Mouse (Mus musculus) lung, postnatal 0 days (tissue): ENCODE results near the gene Tmem171. TPM values are rescaled to one million over a fixed set of nuclear protein-coding genes. Genes with fewer than 3 reads are reported as not detected.

Source experiments
- ATAC-seq: fragments of 200-750 bp; cut with Nextera tagmentation; 2 replicates; pipeline ENCODE4 v1.8.0; 2017; ENCODE audit warnings: moderate library complexity
- DNase-seq: peaks from one replicate; pipeline ENCODE4 v3.0.0-alpha.2; 2016; ENCODE audit warnings: low spot score
- H3K27ac ChIP-seq: fragments of 300-500 bp; sonication (generic); 2 replicates; pipeline ENCODE4 v1.5.1; 2014; ENCODE audit warnings: antibody characterized with exemption, mild to moderate bottlenecking, low read length, mixed read lengths
- H3K27me3 ChIP-seq: fragments of 300-500 bp; sonication (generic); replicated peaks from 2 replicates; pipeline ENCODE4 v1.6.1; 2014; ENCODE audit warnings: low read length, mixed read lengths; ENCODE audit not compliant: insufficient read depth
- H3K36me3 ChIP-seq: fragments of 300-500 bp; sonication (generic); 2 replicates; pipeline ENCODE4 v1.6.1; 2014; ENCODE audit warnings: low read length, mixed read lengths; ENCODE audit not compliant: insufficient read depth
- H3K4me1 ChIP-seq: fragments of 300-500 bp; sonication (generic); 2 replicates; pipeline ENCODE4 v1.6.1; 2014; ENCODE audit warnings: antibody characterized with exemption, low read depth, low read length, mixed read lengths; ENCODE audit not compliant: insufficient read depth
- H3K4me2 ChIP-seq: fragments of 300-500 bp; sonication (generic); replicated peaks from 2 replicates; pipeline ENCODE4 v1.6.1; 2014; ENCODE audit warnings: low read depth, mild to moderate bottlenecking, low read length, moderate library complexity, mixed read lengths
- H3K4me3 ChIP-seq: fragments of 300-500 bp; sonication (generic); 2 replicates; pipeline ENCODE4 v1.5.1; 2014; ENCODE audit warnings: low read depth, low read length
- H3K9ac ChIP-seq: fragments of 300-500 bp; sonication (generic); replicated peaks from 2 replicates; pipeline ENCODE4 v1.6.1; 2014; ENCODE audit warnings: low read depth, mild to moderate bottlenecking
- H3K9me3 ChIP-seq: fragments of 300-500 bp; sonication (generic); 2 replicates; pipeline ENCODE4 v1.6.1; 2016; ENCODE audit warnings: low read length, mixed read lengths
- CTCF ChIP-seq: IDR thresholded peaks from 2 replicates; pipeline ENCODE4 v1.5.1; 2016; ENCODE audit warnings: antibody characterized with exemption, mild to moderate bottlenecking
- EP300 ChIP-seq: IDR thresholded peaks from 2 replicates; pipeline ENCODE4 v1.6.1; 2016; ENCODE audit warnings: antibody characterized with exemption, mild to moderate bottlenecking, control low read depth
- WGBS: fragments of 180-500 bp; shearing (Covaris S2); extraction: QIAGEN DNeasy Blood & Tissue Kit; methylation state at CpG from one replicate; pipeline ENCODE4 v1.1.7; 2014; 5-methylcytosine and 5-hydroxymethylcytosine counted together
- polyA plus RNA-seq: library from polyadenylated mRNA; unstranded; fragments of >200 nt; fragmentation: Nextera tagmentation; extraction: Ambion mirVana; gene quantifications from 2 replicates; pipeline ENCODE4 v1.2.1, GENCODE M21; 2015

The Tmem171 gene
- polyA plus RNA-seq, 1 experiment from 2014 or later, result 22.1 TPM

DNA sequence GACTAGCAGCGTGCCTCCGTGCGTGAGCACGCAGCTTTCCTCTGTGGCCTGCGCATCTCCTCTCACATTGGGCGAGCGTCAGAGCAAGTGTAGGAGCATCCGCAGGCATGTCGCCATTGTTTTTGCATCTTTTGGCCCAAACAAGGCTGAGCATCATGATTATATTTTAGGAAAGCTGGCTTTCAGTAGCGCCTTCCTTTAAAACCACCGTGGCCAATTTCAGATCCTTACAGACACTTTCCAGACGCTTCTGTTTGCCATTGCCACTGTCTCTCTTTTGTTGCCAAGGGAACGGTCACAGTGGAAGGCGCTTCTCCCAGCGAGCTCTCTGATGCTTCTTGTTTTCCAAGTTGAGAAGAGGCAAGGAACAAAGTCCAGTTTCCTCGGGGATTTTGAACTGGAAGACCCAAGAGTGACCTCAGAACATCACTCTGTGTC is 38.6 kb downstream of the Tmem171 start:
- no peaks in the 10 kb centered on the region for H3K9me3 ChIP-seq
- H3K4me2 ChIP-seq, result no peak overlapping the region
- WGBS, result 81% methylated on average over 16 of the region's 16 CpGs
- H3K27ac ChIP-seq, result no peak overlapping the region
- no peak for ATAC-seq
- no peak for DNase-seq
- H3K4me1 ChIP-seq, result peaks cover 7% of the 10 kb centered on the region; the same call in 1 of the 2 replicates
- no peaks in the 10 kb centered on the region for H3K36me3 ChIP-seq
- H3K4me3 ChIP-seq, result no peak overlapping the region
- no peak overlapping the region for H3K9ac ChIP-seq
- no peak for TF ChIP-seq CTCF
- no peak for TF ChIP-seq EP300
- no peaks in the 10 kb centered on the region for H3K27me3 ChIP-seq

DNA sequence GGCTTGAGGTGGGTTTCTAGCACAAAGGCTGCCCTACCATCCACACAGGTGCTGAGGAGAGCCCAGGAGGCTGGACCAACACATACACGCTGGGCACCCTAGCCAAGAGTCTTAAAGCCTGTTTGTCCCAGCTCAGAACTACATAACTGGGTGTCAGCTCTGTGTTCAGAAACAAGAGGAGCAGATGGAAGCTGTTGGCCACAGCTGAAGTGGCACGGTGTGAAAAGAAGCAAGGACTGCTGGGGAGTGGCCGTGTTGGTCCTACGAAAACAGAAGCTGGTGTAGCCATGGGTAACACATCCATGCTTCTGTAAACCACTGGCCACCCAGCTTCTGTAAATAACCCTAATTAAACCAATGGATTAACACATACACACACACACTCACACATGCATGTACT is 39.3 kb downstream of the Tmem171 start:
- peak; percentile 15; the same call in 1 of the 2 replicates for ATAC-seq

DNA sequence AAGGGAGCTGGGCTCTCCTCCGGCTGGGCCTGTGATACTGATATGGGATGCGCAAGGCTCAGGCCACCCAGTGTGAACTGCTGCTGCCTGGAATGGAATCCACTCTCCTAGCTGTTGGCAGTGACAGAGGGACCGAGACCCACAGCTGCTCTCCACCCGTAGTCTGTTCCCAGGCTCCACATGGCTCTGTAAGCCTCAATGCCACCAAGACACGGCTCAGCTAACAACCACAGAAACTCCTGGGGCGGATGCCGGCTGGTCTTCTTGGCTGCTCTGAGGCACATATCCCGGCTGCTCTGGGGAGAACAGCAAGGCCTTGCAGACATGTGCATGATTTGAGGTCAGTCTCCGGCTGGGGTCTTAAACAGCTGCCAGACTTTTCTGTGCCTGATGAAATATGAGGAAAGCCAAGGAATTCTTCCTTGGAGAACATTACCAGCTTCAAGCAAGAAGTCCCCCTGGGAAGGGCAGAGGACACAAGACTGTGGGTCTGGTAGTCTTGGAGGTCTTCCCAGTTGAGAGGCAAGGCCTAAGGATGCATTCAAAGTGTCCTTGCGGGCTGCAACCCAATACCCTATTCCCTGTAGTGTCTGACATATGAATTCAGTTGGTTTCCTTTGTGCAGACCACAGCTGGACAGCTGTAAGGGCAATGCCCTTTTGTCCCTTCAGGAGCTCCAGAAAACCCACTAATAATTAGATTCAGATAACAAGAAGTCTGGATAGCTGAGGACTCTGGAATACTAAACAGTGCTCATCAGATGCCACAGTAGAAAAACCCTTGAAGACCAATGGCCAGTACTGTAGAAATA is 40.3 kb downstream of the Tmem171 start:
- peak; percentile 87 for DNase-seq

More for the DNA sequence above, 39.3 kb downstream of the Tmem171 start:
- no peaks in the 10 kb centered on the region for H3K9me3 ChIP-seq
- H3K4me3 ChIP-seq, result no peak overlapping the region
- WGBS, result 60% methylated on average over 4 of the region's 4 CpGs
- no peaks in the 10 kb centered on the region for H3K27me3 ChIP-seq
- H3K4me2 ChIP-seq, result no peak overlapping the region
- no peaks in the 10 kb centered on the region for H3K36me3 ChIP-seq
- TF ChIP-seq EP300 (no peak), CTCF (no peak)
- H3K9ac ChIP-seq, result no peak overlapping the region
- H3K27ac ChIP-seq, result peak overlapping the region; percentile 65
- DNase-seq, result peak; percentile 53
- peaks cover 7% of the 10 kb centered on the region; the same call in 1 of the 2 replicates for H3K4me1 ChIP-seq

DNA sequence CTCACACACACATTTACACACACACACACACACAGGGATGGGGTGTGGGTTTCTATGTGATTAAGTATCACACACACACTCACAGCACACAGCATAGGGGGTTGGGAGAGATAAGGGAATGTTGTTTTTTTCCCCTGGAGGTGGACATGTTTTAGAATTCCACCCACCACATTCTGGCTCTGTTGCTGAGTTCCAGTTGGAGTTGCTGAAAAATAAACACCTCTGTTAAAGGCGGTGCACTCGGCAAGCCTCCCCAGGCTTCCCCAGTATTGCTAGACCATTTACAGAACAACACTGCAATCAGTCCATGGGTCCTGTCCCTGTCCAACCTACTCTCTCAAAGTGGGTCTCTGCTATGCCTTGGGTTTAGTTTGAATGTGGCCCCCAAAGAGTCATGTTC is 42.4 kb downstream of the Tmem171 start:
- Histone ChIP-seq H3K36me3 (no peaks in the 10 kb centered on the region), H3K9me3 (no peaks in the 10 kb centered on the region), H3K27me3 (no peaks in the 10 kb centered on the region), H3K27ac (peak overlapping the region; percentile 33; the same call in 1 of the 2 replicates), H3K9ac (no peak overlapping the region), H3K4me2 (no peak overlapping the region), H3K4me3 (no peak overlapping the region), H3K4me1 (peaks cover 7% of the 10 kb centered on the region; the same call in 1 of the 2 replicates)
- TF ChIP-seq EP300 (no peak), CTCF (no peak)
- DNase-seq (peak; percentile 11), ATAC-seq (peak; percentile 3; the same call in 1 of the 2 replicates)
- WGBS, result 28% methylated on average over 2 of the region's 2 CpGs

More for the DNA sequence above, 40.3 kb downstream of the Tmem171 start:
- Histone ChIP-seq H3K9me3 (no peaks in the 10 kb centered on the region), H3K27me3 (no peaks in the 10 kb centered on the region), H3K36me3 (no peaks in the 10 kb centered on the region), H3K9ac (no peak overlapping the region), H3K4me3 (no peak overlapping the region), H3K4me2 (no peak overlapping the region), H3K27ac (peak overlapping the region; percentile 69), H3K4me1 (peaks cover 7% of the 10 kb centered on the region; the same call in 1 of the 2 replicates)
- peak; percentile 73 for ATAC-seq
- WGBS, result 66% methylated on average over 10 of the region's 10 CpGs
- TF ChIP-seq EP300 (0 out of 2 replicates have a peak, but pooled peaks have one; percentile 8), CTCF (no peak)

DNA sequence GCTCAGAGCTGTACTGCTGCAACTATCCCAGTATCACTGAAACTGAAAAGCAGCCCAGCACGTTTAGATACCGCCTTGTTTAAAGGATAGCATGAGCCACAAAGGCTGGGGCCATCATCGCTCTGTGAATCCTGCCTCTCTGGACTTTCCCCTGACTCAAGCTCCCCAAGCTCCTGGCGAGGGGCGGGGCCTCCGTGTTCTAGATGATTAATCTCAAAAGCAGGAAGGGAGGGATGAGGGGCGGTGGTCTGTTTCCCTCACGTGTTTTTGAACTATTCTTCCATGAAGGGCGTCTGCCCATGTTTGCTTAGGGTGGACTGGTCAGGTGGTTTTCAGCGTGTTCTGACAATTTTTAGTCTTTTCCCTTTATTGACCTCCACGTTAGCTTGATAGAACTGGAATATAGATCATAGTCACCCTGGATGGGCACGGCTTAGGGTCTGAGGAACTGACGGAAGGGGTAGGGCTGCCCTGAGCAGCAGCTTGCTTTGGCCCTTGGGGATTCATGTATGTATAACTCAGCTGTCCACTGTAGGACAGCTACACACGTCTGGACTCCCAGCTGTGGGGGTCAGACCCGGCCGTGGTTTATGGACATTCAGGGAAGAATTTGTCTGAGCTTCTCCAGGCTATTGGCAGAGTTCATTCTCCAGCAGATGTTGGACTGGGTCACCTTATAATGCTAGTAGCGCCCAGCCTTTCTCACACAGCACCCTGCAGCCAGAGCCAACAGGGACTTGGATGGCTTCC is 43.2 kb downstream of the Tmem171 start:
- WGBS, result 47% methylated on average over 17 of the region's 17 CpGs
- no peaks in the 10 kb centered on the region for H3K36me3 ChIP-seq
- H3K9me3 ChIP-seq, result no peaks in the 10 kb centered on the region
- TF ChIP-seq CTCF, result no peak
- 0 out of 2 replicates have a peak, but pooled peaks have one; percentile 13 for TF ChIP-seq EP300
- no peak overlapping the region for H3K9ac ChIP-seq
- no peak overlapping the region for H3K4me3 ChIP-seq
- peaks cover 7% of the 10 kb centered on the region; the same call in 1 of the 2 replicates for H3K4me1 ChIP-seq
- no peak overlapping the region for H3K4me2 ChIP-seq
- DNase-seq (peak; percentile 83), ATAC-seq (peak; percentile 57)
- no peaks in the 10 kb centered on the region for H3K27me3 ChIP-seq
- 0 out of 2 replicates have a peak overlapping the region, but pooled peaks have one; percentile 33 for H3K27ac ChIP-seq
